Mouse (Mus musculus) lung, postnatal 0 days (tissue): ENCODE data around the gene Sgce. TPM values are rescaled to one million over a fixed set of nuclear protein-coding genes. Genes with fewer than 3 reads are reported as not detected.

Source experiments
- ATAC-seq: fragments of 200-750 bp; cut with Nextera tagmentation; 2 replicates; pipeline ENCODE4 v1.8.0; 2017; ENCODE audit warnings: moderate library complexity
- DNase-seq: peaks from one replicate; pipeline ENCODE4 v3.0.0-alpha.2; 2016; ENCODE audit warnings: low spot score
- H3K27ac ChIP-seq: fragments of 300-500 bp; sonication (generic); 2 replicates; pipeline ENCODE4 v1.5.1; 2014; ENCODE audit warnings: antibody characterized with exemption, mild to moderate bottlenecking, low read length, mixed read lengths
- H3K27me3 ChIP-seq: fragments of 300-500 bp; sonication (generic); replicated peaks from 2 replicates; pipeline ENCODE4 v1.6.1; 2014; ENCODE audit warnings: low read length, mixed read lengths; ENCODE audit not compliant: insufficient read depth
- H3K36me3 ChIP-seq: fragments of 300-500 bp; sonication (generic); 2 replicates; pipeline ENCODE4 v1.6.1; 2014; ENCODE audit warnings: low read length, mixed read lengths; ENCODE audit not compliant: insufficient read depth
- H3K4me1 ChIP-seq: fragments of 300-500 bp; sonication (generic); 2 replicates; pipeline ENCODE4 v1.6.1; 2014; ENCODE audit warnings: antibody characterized with exemption, low read depth, low read length, mixed read lengths; ENCODE audit not compliant: insufficient read depth
- H3K4me2 ChIP-seq: fragments of 300-500 bp; sonication (generic); replicated peaks from 2 replicates; pipeline ENCODE4 v1.6.1; 2014; ENCODE audit warnings: low read depth, mild to moderate bottlenecking, low read length, moderate library complexity, mixed read lengths
- H3K4me3 ChIP-seq: fragments of 300-500 bp; sonication (generic); 2 replicates; pipeline ENCODE4 v1.5.1; 2014; ENCODE audit warnings: low read depth, low read length
- H3K9ac ChIP-seq: fragments of 300-500 bp; sonication (generic); replicated peaks from 2 replicates; pipeline ENCODE4 v1.6.1; 2014; ENCODE audit warnings: low read depth, mild to moderate bottlenecking
- H3K9me3 ChIP-seq: fragments of 300-500 bp; sonication (generic); 2 replicates; pipeline ENCODE4 v1.6.1; 2016; ENCODE audit warnings: low read length, mixed read lengths
- CTCF ChIP-seq: IDR thresholded peaks from 2 replicates; pipeline ENCODE4 v1.5.1; 2016; ENCODE audit warnings: antibody characterized with exemption, mild to moderate bottlenecking
- EP300 ChIP-seq: IDR thresholded peaks from 2 replicates; pipeline ENCODE4 v1.6.1; 2016; ENCODE audit warnings: antibody characterized with exemption, mild to moderate bottlenecking, control low read depth
- WGBS: fragments of 180-500 bp; shearing (Covaris S2); extraction: QIAGEN DNeasy Blood & Tissue Kit; methylation state at CpG from one replicate; pipeline ENCODE4 v1.1.7; 2014; 5-methylcytosine and 5-hydroxymethylcytosine counted together
- polyA plus RNA-seq: library from polyadenylated mRNA; unstranded; fragments of >200 nt; fragmentation: Nextera tagmentation; extraction: Ambion mirVana; gene quantifications from 2 replicates; pipeline ENCODE4 v1.2.1, GENCODE M21; 2015

Gene Sgce
- polyA plus RNA-seq, 1 experiment from 2014 or later: 84.5 TPM

DNA sequence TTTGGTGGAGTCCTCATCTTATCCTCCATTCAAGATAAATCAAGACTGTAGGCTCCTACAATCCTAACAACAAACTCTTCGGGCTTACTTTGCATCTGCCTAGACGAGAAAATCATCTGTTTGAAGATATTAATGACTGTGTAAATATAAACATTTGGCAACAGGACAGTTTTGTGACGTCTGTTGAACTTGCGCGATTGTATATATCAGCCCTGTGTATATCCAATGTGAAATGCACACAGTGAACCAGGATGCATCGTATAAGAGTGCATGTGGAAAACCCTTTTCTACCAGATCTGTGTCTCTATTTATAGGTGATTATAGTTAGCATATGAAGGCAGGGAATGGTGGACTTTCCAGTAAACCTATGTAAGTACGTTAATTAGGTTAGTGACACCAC is 104.9 kb downstream of the Sgce start:
- Histone ChIP-seq H3K27me3 (no peaks in the 10 kb centered on the region), H3K27ac (no peak overlapping the region), H3K4me1 (no peaks in the 10 kb centered on the region), H3K4me2 (no peak overlapping the region), H3K36me3 (0 out of 2 replicates have a peak, but pooled peaks cover 12% of the 10 kb centered on the region), H3K4me3 (no peak overlapping the region), H3K9ac (no peak overlapping the region), H3K9me3 (no peaks in the 10 kb centered on the region)
- TF ChIP-seq EP300 (no peak), CTCF (no peak)
- no peak for ATAC-seq
- no peak for DNase-seq
- WGBS: 67% methylated on average over 7 of the region's 7 CpGs

DNA sequence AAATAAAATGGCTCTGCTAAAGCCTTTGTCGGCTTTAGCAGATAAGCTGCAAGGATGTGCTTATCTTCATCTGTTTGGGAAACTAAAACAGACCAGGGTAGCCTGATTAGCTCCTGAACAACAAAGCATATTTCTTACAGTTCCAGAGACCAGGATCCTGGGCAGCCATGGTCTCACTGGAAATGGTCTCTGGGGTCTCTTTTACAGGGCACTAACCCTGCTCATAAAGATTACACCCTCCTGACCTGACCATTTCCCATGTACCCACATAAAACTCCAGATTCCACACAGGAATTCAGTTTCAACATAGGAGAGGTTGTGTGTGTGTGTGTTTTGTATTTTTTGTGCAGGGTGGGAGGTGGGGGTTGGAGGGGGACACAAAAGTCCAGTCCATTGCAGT is 112.2 kb downstream of the Sgce start:
- Histone ChIP-seq H3K4me1 (no peaks in the 10 kb centered on the region), H3K27me3 (no peaks in the 10 kb centered on the region), H3K9ac (no peak overlapping the region), H3K36me3 (no peaks in the 10 kb centered on the region), H3K4me2 (no peak overlapping the region), H3K4me3 (no peak overlapping the region), H3K9me3 (no peaks in the 10 kb centered on the region), H3K27ac (no peak overlapping the region)
- DNase-seq (no peak), ATAC-seq (no peak)
- TF ChIP-seq CTCF (no peak), EP300 (no peak)
- WGBS: 50% methylated on average over 1 of the region's 1 CpGs

- TF ChIP-seq EP300: no peak
- no peak for TF ChIP-seq CTCF
- Histone ChIP-seq H3K27me3 (no peaks in the 10 kb centered on the region), H3K4me1 (no peaks in the 10 kb centered on the region), H3K9ac (no peak overlapping the region), H3K36me3 (no peaks in the 10 kb centered on the region), H3K4me2 (no peak overlapping the region), H3K9me3 (no peaks in the 10 kb centered on the region), H3K27ac (no peak overlapping the region), H3K4me3 (no peak overlapping the region)
- ATAC-seq: no peak
- 92% methylated on average over 4 of the region's 4 CpGs for WGBS
- DNase-seq: no peak
Measured at GRCm38 (mm10) chr6:4633189-4633588, 113.8 kb downstream of the Sgce start.

DNA sequence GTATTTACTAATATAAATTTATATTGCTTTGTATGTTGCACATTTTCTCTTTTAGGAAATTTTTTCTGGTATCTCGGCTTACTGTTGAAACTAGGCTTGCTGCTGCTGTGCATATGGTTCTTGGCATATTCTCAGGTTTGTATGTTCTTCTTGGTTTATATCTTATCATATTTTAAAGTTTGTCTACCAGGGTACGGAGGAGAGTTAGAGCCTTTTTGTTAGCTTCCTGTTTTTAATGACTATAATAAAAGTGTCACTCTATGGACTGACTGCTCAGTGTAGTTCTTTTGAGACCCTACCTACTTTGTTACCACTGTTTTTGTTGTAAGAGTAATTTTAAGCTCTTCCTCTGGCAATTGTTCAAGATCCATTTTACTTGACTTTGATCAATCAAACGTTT is 115.5 kb downstream of the Sgce start:
- H3K9me3 ChIP-seq: no peaks in the 10 kb centered on the region
- no peak for DNase-seq
- no peak for ATAC-seq
- H3K4me1 ChIP-seq: no peaks in the 10 kb centered on the region
- TF ChIP-seq CTCF: no peak
- H3K27me3 ChIP-seq: no peaks in the 10 kb centered on the region
- no peak overlapping the region for H3K4me2 ChIP-seq
- H3K27ac ChIP-seq: no peak overlapping the region
- H3K9ac ChIP-seq: no peak overlapping the region
- no peaks in the 10 kb centered on the region for H3K36me3 ChIP-seq
- no peak overlapping the region for H3K4me3 ChIP-seq
- WGBS: 60% methylated on average over 3 of the region's 3 CpGs

Other genes with a start within 250 kb of the Sgce start
- 349 and 355 TPM in 2 replicates for gene Col1a2, start 242.4 kb downstream of the Sgce start, polyA plus RNA-seq
- 18.4 and 21.7 TPM in 2 replicates for gene Casd1, start 146.4 kb downstream of the Sgce start, polyA plus RNA-seq
- 0.39 and 0.49 TPM in 2 replicates for gene Peg10, start 99 bp upstream of the Sgce start, polyA plus RNA-seq
- gene Ppp1r9a, start 155.7 kb upstream of the Sgce start, polyA plus RNA-seq: 11.2 and 16.2 TPM in 2 replicates